Mouse (Mus musculus) ZHBTc4 (cell line): ENCODE measurements at regions not wholly inside any gene's neighbourhood (a gene's known extent, or its start where the extent isn't known, plus 50 kb on each side); places are given as distances from the start of the nearest gene placed in this dataset.

ENCODE experiments used
- DNase-seq: peaks from one replicate; pipeline ENCODE4 v3.0.0-alpha.2; 2011; ENCODE audit warnings: low read depth, low spot score

GRCm38 (mm10) chr1:165086131-165086530 lies 74.4 kb downstream of the Tbx19 start:
- DNase-seq = no peak

- DNase-seq = no peak
These were observed 75.8 kb downstream of the Tbx19 start for GRCm38 (mm10) chr1:165084753-165085152.

- DNase-seq = no peak
These were observed 76.4 kb downstream of the Tbx19 start for GRCm38 (mm10) chr1:165084179-165084578.

GRCm38 (mm10) chr1:165080351-165080750 lies 80.2 kb downstream of the Tbx19 start:
- DNase-seq = no peak

GRCm38 (mm10) chr1:165077313-165077712 lies 83.3 kb downstream of the Tbx19 start:
- DNase-seq = no peak

GRCm38 (mm10) chr1:165075301-165076082 lies 85.1 kb downstream of the Tbx19 start:
- no peak for DNase-seq

- DNase-seq = no peak
These were observed 88.6 kb downstream of the Tbx19 start for GRCm38 (mm10) chr1:165071831-165072491.

- no peak for DNase-seq
These were observed 95.6 kb downstream of the Tbx19 start for GRCm38 (mm10) chr1:165064981-165065380.

GRCm38 (mm10) chr1:165062813-165063492 lies 97.6 kb downstream of the Tbx19 start:
- peak; percentile 19 for DNase-seq

- peak; percentile 43 for DNase-seq
These were observed 99.2 kb downstream of the Tbx19 start for GRCm38 (mm10) chr1:165061420-165061819.

- DNase-seq = no peak
These were observed 106.3 kb downstream of the Tbx19 start for GRCm38 (mm10) chr1:165054245-165054644.

GRCm38 (mm10) chr1:165051294-165051693 lies 109.3 kb downstream of the Tbx19 start:
- no peak for DNase-seq

GRCm38 (mm10) chr1:165050176-165050575 lies 110.4 kb downstream of the Tbx19 start:
- DNase-seq = no peak

GRCm38 (mm10) chr1:165046637-165047036 lies 111.3 kb upstream of the Xcl1 start:
- DNase-seq = no peak

GRCm38 (mm10) chr1:165046056-165046455 lies 110.7 kb upstream of the Xcl1 start:
- DNase-seq = no peak

GRCm38 (mm10) chr1:165043361-165043760 lies 108.0 kb upstream of the Xcl1 start:
- DNase-seq = no peak

GRCm38 (mm10) chr1:165042105-165042504 lies 106.8 kb upstream of the Xcl1 start:
- no peak for DNase-seq

GRCm38 (mm10) chr1:165036631-165037030 lies 101.3 kb upstream of the Xcl1 start:
- no peak for DNase-seq

GRCm38 (mm10) chr1:165035618-165036017 lies 100.3 kb upstream of the Xcl1 start:
- DNase-seq = no peak

GRCm38 (mm10) chr1:165020960-165021563 lies 85.7 kb upstream of the Xcl1 start:
- no peak for DNase-seq

GRCm38 (mm10) chr1:165018692-165019309 lies 83.5 kb upstream of the Xcl1 start:
- DNase-seq = peak; percentile 86

- DNase-seq = no peak
These were observed 82.9 kb upstream of the Xcl1 start for GRCm38 (mm10) chr1:165018236-165018635.
